Mouse (Mus musculus): ENCODE measurements around the gene Gabarapl2. TPM values are rescaled to one million over a fixed set of nuclear protein-coding genes. Genes with fewer than 3 reads are reported as not detected.
A peak's percentile ranks its signal among the peaks of the same experiment; 100 is the strongest.

The Gabarapl2 gene
- polyA plus RNA-seq, 1 experiment from 2014 or later: 194 TPM

- no peak overlapping the region for H3K27ac ChIP-seq
- WGBS: 79% methylated on average over 10 of the region's 10 CpGs
- H3K4me2 ChIP-seq: no peak overlapping the region
- H3K4me1 ChIP-seq: no peaks in the 10 kb centered on the region; the same call in 1 of the 2 replicates
- H3K4me3 ChIP-seq (replicated peaks): no peak overlapping the region
- H3K36me3 ChIP-seq: peaks cover 54% of the 10 kb centered on the region
- H3K9me3 ChIP-seq (replicated peaks): peaks cover 4% of the 10 kb centered on the region; the same call in 1 of the 2 replicates
- no peak overlapping the region for H3K9ac ChIP-seq
- ATAC-seq (replicated peaks; ENCODE audit: low FRiP score): no peak
- H3K27me3 ChIP-seq: no peaks in the 10 kb centered on the region
These were observed 37.6 kb downstream of the Gabarapl2 start for GRCm38 (mm10) chr8:111978147-111978546.

GRCm38 (mm10) chr8:111982116-111982515 is 41.6 kb downstream of the Gabarapl2 start:
- Histone ChIP-seq H3K4me1 (peaks cover 11% of the 10 kb centered on the region), H3K4me2 (no peak overlapping the region), H3K36me3 (peaks cover 52% of the 10 kb centered on the region), H3K9ac (no peak overlapping the region), H3K4me3 (replicated peaks) (no peak overlapping the region), H3K27ac (no peak overlapping the region), H3K27me3 (no peaks in the 10 kb centered on the region), H3K9me3 (replicated peaks) (no peaks in the 10 kb centered on the region)
- no peak for ATAC-seq (replicated peaks; ENCODE audit: low FRiP score)
- 77% methylated on average over 7 of the region's 7 CpGs for WGBS

- peaks cover 71% of the 10 kb centered on the region for H3K36me3 ChIP-seq
- H3K9ac ChIP-seq: no peak overlapping the region
- peak overlapping the region; percentile 57 for H3K27ac ChIP-seq
- H3K9me3 ChIP-seq (replicated peaks): no peaks in the 10 kb centered on the region
- no peak overlapping the region for H3K4me2 ChIP-seq
- no peaks in the 10 kb centered on the region for H3K27me3 ChIP-seq
- no peak for ATAC-seq (replicated peaks; ENCODE audit: low FRiP score)
- H3K4me3 ChIP-seq (replicated peaks): no peak overlapping the region
- H3K4me1 ChIP-seq: peaks cover 11% of the 10 kb centered on the region
- 58% methylated on average over 10 of the region's 10 CpGs for WGBS
These were observed 44.0 kb downstream of the Gabarapl2 start for GRCm38 (mm10) chr8:111984511-111984910.

GRCm38 (mm10) chr8:111989911-111990310 is 49.4 kb downstream of the Gabarapl2 start:
- 15% methylated on average over 7 of the region's 7 CpGs for WGBS
- Histone ChIP-seq H3K4me1 (peaks cover 10% of the 10 kb centered on the region), H3K27ac (no peak overlapping the region), H3K9me3 (replicated peaks) (no peaks in the 10 kb centered on the region), H3K9ac (no peak overlapping the region), H3K4me2 (peak overlapping the region; percentile 17; the same call in 1 of the 2 replicates), H3K4me3 (replicated peaks) (no peak overlapping the region), H3K36me3 (peaks cover 68% of the 10 kb centered on the region), H3K27me3 (no peaks in the 10 kb centered on the region)
- 0 out of 2 replicates have a peak, but pooled peaks have one; percentile 23 for ATAC-seq (replicated peaks; ENCODE audit: low FRiP score)

GRCm38 (mm10) chr8:111991278-111991677 is 50.8 kb downstream of the Gabarapl2 start:
- no peaks in the 10 kb centered on the region for H3K9me3 ChIP-seq (replicated peaks)
- H3K9ac ChIP-seq: peak overlapping the region; percentile 85
- peak overlapping the region; percentile 78 for H3K4me2 ChIP-seq
- H3K27ac ChIP-seq: no peak overlapping the region
- 67% methylated on average over 8 of the region's 8 CpGs for WGBS
- H3K4me1 ChIP-seq: peaks cover 7% of the 10 kb centered on the region
- H3K4me3 ChIP-seq (replicated peaks): peak overlapping the region; percentile 85
- H3K36me3 ChIP-seq: peaks cover 69% of the 10 kb centered on the region
- no peaks in the 10 kb centered on the region for H3K27me3 ChIP-seq
- no peak for ATAC-seq (replicated peaks; ENCODE audit: low FRiP score)

- peak within 1 kb of the TSS; percentile 78 for H3K4me2 ChIP-seq
- peaks cover 7% of the 10 kb centered on the region for H3K4me1 ChIP-seq
- no peaks in the 10 kb centered on the region for H3K9me3 ChIP-seq (replicated peaks)
- peaks cover 72% of the 10 kb centered on the region for H3K36me3 ChIP-seq
- H3K4me3 ChIP-seq (replicated peaks): peak within 1 kb of the TSS; percentile 85
- peak within 1 kb of the TSS; percentile 85 for H3K9ac ChIP-seq
- WGBS: 4% methylated on average over 33 of the region's 33 CpGs
- no peak within 1 kb of the TSS for H3K27ac ChIP-seq
- ATAC-seq (replicated peaks; ENCODE audit: low FRiP score): peak; percentile 97
- H3K27me3 ChIP-seq: no peaks in the 10 kb centered on the region
These were observed 51.7 kb downstream of the Gabarapl2 start, which contains the start of gene Adat1 for GRCm38 (mm10) chr8:111992013-111992702. Gene Adat1, minus strand, starts transcription at chr8:111992302.

- peaks cover 73% of the 10 kb centered on the region for H3K36me3 ChIP-seq
- no peaks in the 10 kb centered on the region for H3K27me3 ChIP-seq
- H3K4me3 ChIP-seq (replicated peaks): peak overlapping the region; percentile 85
- WGBS: 75% methylated on average over 3 of the region's 3 CpGs
- H3K27ac ChIP-seq: no peak overlapping the region
- no peak overlapping the region for H3K9ac ChIP-seq
- ATAC-seq (replicated peaks; ENCODE audit: low FRiP score): no peak
- peak overlapping the region; percentile 78; the same call in 1 of the 2 replicates for H3K4me2 ChIP-seq
- no peaks in the 10 kb centered on the region for H3K9me3 ChIP-seq (replicated peaks)
- H3K4me1 ChIP-seq: peaks cover 7% of the 10 kb centered on the region
These were observed 52.2 kb downstream of the Gabarapl2 start for GRCm38 (mm10) chr8:111992703-111993039.

Other genes starting within 250 kb of the Gabarapl2 start
- gene Ctrb1, start 249.7 kb upstream of the Gabarapl2 start, polyA plus RNA-seq (2015; fragmentation: Nextera tagmentation; extraction: Ambion mirVana): 0.45 and 5.2 TPM in 2 replicates
- 45.7 and 53.8 TPM in 2 replicates for gene Bcar1, start 196.9 kb upstream of the Gabarapl2 start, polyA plus RNA-seq (2015; fragmentation: Nextera tagmentation; extraction: Ambion mirVana)
- 226 and 233 TPM in 2 replicates for gene Cfdp1, start 86.4 kb upstream of the Gabarapl2 start, polyA plus RNA-seq (2015; fragmentation: Nextera tagmentation; extraction: Ambion mirVana)
- gene Tmem170, start 64.0 kb upstream of the Gabarapl2 start, polyA plus RNA-seq (2015; fragmentation: Nextera tagmentation; extraction: Ambion mirVana): 13.0 and 13.4 TPM in 2 replicates
- gene Chst5, start 30.3 kb upstream of the Gabarapl2 start, polyA plus RNA-seq (2015; fragmentation: Nextera tagmentation; extraction: Ambion mirVana): 0.96 and 1.1 TPM in 2 replicates
- gene Tmem231, start 6.8 kb upstream of the Gabarapl2 start, polyA plus RNA-seq (2015; fragmentation: Nextera tagmentation; extraction: Ambion mirVana): 21.1 and 21.5 TPM in 2 replicates
- gene Adat1, start 51.6 kb downstream of the Gabarapl2 start, polyA plus RNA-seq (2015; fragmentation: Nextera tagmentation; extraction: Ambion mirVana): 11.2 and 12.1 TPM in 2 replicates
- gene Kars, start 70.6 kb downstream of the Gabarapl2 start, polyA plus RNA-seq (2015; fragmentation: Nextera tagmentation; extraction: Ambion mirVana): 209 and 219 TPM in 2 replicates
- 23.9 and 27.6 TPM in 2 replicates for gene Terf2ip, start 70.7 kb downstream of the Gabarapl2 start, polyA plus RNA-seq (2015; fragmentation: Nextera tagmentation; extraction: Ambion mirVana)
- gene Gm6793, start 74.3 kb downstream of the Gabarapl2 start, polyA plus RNA-seq (2015; fragmentation: Nextera tagmentation; extraction: Ambion mirVana): 0.12 and 0.73 TPM in 2 replicates

All from kidney, embryonic 15.5 days (tissue).